Mouse (Mus musculus) liver, embryonic 14.5 days (tissue): ENCODE data around the gene Efna5. TPM values are rescaled to one million over a fixed set of nuclear protein-coding genes. Genes with fewer than 3 reads are reported as not detected.

Source experiments
- ATAC-seq: fragments of 200-750 bp; cut with Nextera tagmentation; 2 replicates; pipeline ENCODE4 v1.8.0; 2017; ENCODE audit warnings: moderate number of reproducible peaks, mild to moderate bottlenecking, moderate library complexity; ENCODE audit not compliant: insufficient read depth
- DNase-seq, 3 experiments: peaks; one replicate each; pipeline ENCODE4 v3.0.0-alpha.2; 2012 to 2013; ENCODE audit warnings: low read depth in 3 of 3, low spot score in 3 of 3
- H3K27ac ChIP-seq: fragments of 300-500 bp; sonication (generic); 2 replicates; pipeline ENCODE4 v1.5.1; 2014; ENCODE audit warnings: moderate library complexity, mild to moderate bottlenecking, control low read depth, inconsistent platforms
- H3K27me3 ChIP-seq: fragments of 300-500 bp; sonication (generic); 2 replicates; pipeline ENCODE4 v1.6.1; 2014; ENCODE audit warnings: mild to moderate bottlenecking, low read length, moderate library complexity; ENCODE audit not compliant: control insufficient read depth, insufficient read depth
- H3K36me3 ChIP-seq: fragments of 300-500 bp; sonication (generic); replicated peaks from 2 replicates; pipeline ENCODE4 v1.6.1; 2014; ENCODE audit warnings: low read depth; ENCODE audit not compliant: control insufficient read depth, insufficient read depth
- H3K4me1 ChIP-seq, 2 experiments: fragments of 200-500 bp in 1 of 2; fragments of 300-500 bp in 1 of 2; sonication (generic) in 1 of 2; replicated peaks; 2 replicates each; pipeline ENCODE4 v1.6.1; 2012 to 2014; ENCODE audit warnings: antibody characterized with exemption in 1 of 2, inconsistent platforms in 1 of 2, low read length in 1 of 2; ENCODE audit not compliant: control insufficient read depth in 2 of 2, insufficient read depth in 2 of 2
- H3K4me2 ChIP-seq: fragments of 300-500 bp; sonication (generic); 2 replicates; pipeline ENCODE4 v1.6.1; 2014; ENCODE audit warnings: low read depth, mild to moderate bottlenecking, control low read depth, moderate library complexity
- H3K4me3 ChIP-seq, 2 experiments: fragments of 200-500 bp in 1 of 2; fragments of 300-500 bp in 1 of 2; sonication (generic) in 1 of 2; 2 replicates each; pipeline ENCODE4 v1.5.1; 2012 to 2014; ENCODE audit warnings: low read depth in 2 of 2, low read length in 2 of 2, mild to moderate bottlenecking in 2 of 2, control low read depth in 1 of 2, inconsistent platforms in 1 of 2, moderate library complexity in 1 of 2; ENCODE audit not compliant: insufficient read depth in 1 of 2
- H3K9ac ChIP-seq: fragments of 300-500 bp; sonication (generic); replicated peaks from 2 replicates; pipeline ENCODE4 v1.6.1; 2014; ENCODE audit warnings: mild to moderate bottlenecking, control low read depth, moderate library complexity
- H3K9me3 ChIP-seq: fragments of 300-500 bp; sonication (generic); 2 replicates; pipeline ENCODE4 v1.6.1; 2016; ENCODE audit warnings: low read length, mixed read lengths; ENCODE audit not compliant: control insufficient read depth
- CTCF ChIP-seq: IDR thresholded peaks from 2 replicates; pipeline ENCODE4 v1.5.1; 2016; ENCODE audit warnings: antibody characterized with exemption, low read depth, control low read depth
- EP300 ChIP-seq: IDR thresholded peaks from 2 replicates; pipeline ENCODE4 v1.6.1; 2016; ENCODE audit warnings: antibody characterized with exemption, low read depth
- WGBS: fragments of 180-500 bp; shearing (Covaris S2); extraction: QIAGEN DNeasy Blood & Tissue Kit; methylation state at CpG from one replicate; pipeline ENCODE4 v1.1.7; 2014; ENCODE audit not compliant: insufficient replicate concordance; 5-methylcytosine and 5-hydroxymethylcytosine counted together
- polyA plus RNA-seq, 2 experiments: library from polyadenylated mRNA; depleted of rRNA in 1 of 2; stranded (reverse) in 1 of 2; unstranded in 1 of 2; fragments of >200 nt; fragmentation: Nextera tagmentation in 1 of 2; extraction: Ambion mirVana in 1 of 2; gene quantifications; 2 replicates each; pipeline versions ENCODE4 v1.2.1 to v1.2.3; 2012 to 2014

The Efna5 gene
- polyA plus RNA-seq, 2 experiments = 0.40 to 1.6 TPM

- H3K9me3 ChIP-seq = no peaks in the 10 kb centered on the region
- H3K27me3 ChIP-seq = no peaks in the 10 kb centered on the region
- WGBS = 14% methylated on average over 6 of the region's 6 CpGs
- no peaks in the 10 kb centered on the region for H3K36me3 ChIP-seq
- no peak overlapping the region for H3K27ac ChIP-seq
- no peak overlapping the region for H3K4me3 ChIP-seq
- TF ChIP-seq CTCF (no peak), EP300 (no peak)
- no peak for DNase-seq
- H3K9ac ChIP-seq = no peak overlapping the region
- no peak for ATAC-seq
- H3K4me2 ChIP-seq = no peak overlapping the region
- H3K4me1 ChIP-seq = no peaks in the 10 kb centered on the region
Observed at GRCm38 (mm10) chr17:62687369-62687768, 193.7 kb downstream of the Efna5 start.

DNA sequence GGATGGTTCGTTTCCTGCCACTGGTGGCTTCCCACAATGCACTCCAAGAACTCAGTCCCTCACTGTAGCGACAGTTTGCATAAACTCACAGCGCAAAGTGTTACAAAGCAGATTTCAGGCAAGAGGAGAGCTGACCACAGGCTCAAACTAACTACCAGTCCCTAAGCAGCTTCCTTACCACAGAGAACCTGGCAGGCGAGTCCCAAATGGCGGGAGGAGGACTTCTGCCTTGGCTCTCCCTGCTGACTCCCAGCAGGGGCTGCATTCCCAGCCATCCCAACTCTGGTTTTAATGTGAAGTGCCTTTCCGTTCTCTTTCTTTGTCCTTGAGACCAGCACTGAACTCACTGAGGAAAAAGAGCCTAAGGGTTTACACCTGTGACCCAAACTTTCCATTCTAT lies 195.9 kb downstream of the Efna5 start:
- Histone ChIP-seq H3K27ac (no peak overlapping the region), H3K4me1 (no peaks in the 10 kb centered on the region), H3K9me3 (no peaks in the 10 kb centered on the region), H3K27me3 (no peaks in the 10 kb centered on the region), H3K4me2 (no peak overlapping the region), H3K9ac (no peak overlapping the region), H3K36me3 (no peaks in the 10 kb centered on the region), H3K4me3 (no peak overlapping the region)
- ATAC-seq (no peak), DNase-seq (no peak)
- 41% methylated on average over 6 of the region's 6 CpGs for WGBS
- TF ChIP-seq CTCF = no peak
- TF ChIP-seq EP300 = no peak

DNA sequence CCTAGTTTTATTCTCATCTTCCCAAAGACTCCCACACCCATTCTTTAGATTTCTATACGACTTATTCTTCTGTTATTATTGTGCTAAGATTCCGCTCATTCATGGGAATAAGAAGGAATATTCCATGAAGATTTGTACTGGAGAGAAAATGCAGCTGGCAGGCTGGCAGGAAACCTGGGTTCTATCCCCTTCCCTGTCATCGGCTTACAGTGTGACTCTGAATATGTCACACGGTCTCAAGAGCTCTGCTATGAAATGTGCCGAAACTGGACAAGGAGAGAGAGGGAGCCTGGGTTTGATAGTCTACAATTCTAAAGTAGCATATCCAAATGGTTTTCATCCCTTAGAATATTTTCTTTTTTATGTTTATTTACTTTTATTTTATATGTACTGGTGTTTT lies 198.0 kb downstream of the Efna5 start:
- Histone ChIP-seq H3K4me1 (no peaks in the 10 kb centered on the region), H3K36me3 (no peaks in the 10 kb centered on the region), H3K4me3 (no peak overlapping the region), H3K9ac (no peak overlapping the region), H3K27ac (no peak overlapping the region), H3K4me2 (no peak overlapping the region), H3K9me3 (no peaks in the 10 kb centered on the region), H3K27me3 (no peaks in the 10 kb centered on the region)
- WGBS = 68% methylated on average over 5 of the region's 5 CpGs
- TF ChIP-seq CTCF = no peak
- TF ChIP-seq EP300 = no peak
- no peak for DNase-seq
- ATAC-seq = no peak

DNA sequence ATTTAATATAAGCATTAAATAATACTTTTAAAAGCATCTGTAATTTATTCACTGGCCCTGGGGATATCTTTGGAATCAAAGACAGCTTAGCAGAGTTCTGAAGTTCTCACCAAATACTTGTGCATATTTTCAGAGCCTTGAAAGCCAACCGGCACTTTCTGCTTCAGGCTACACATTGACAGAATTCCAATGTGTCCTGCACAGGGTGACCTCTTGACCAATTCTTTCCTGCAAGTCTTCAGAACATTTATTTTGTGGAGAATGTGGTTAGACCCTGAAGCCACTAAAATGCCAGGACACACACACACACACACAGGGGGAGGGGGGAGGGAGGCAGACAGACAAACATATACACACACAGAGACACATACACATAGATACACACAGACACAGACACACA lies 199.4 kb downstream of the Efna5 start:
- H3K27ac ChIP-seq = no peak overlapping the region
- no peaks in the 10 kb centered on the region for H3K36me3 ChIP-seq
- WGBS = 52% methylated on average over 1 of the region's 1 CpGs
- H3K9ac ChIP-seq = no peak overlapping the region
- no peaks in the 10 kb centered on the region for H3K9me3 ChIP-seq
- no peak overlapping the region for H3K4me3 ChIP-seq
- no peaks in the 10 kb centered on the region for H3K4me1 ChIP-seq
- TF ChIP-seq EP300 (no peak), CTCF (no peak)
- H3K4me2 ChIP-seq = no peak overlapping the region
- DNase-seq (no peak), ATAC-seq (no peak)
- no peaks in the 10 kb centered on the region for H3K27me3 ChIP-seq

DNA sequence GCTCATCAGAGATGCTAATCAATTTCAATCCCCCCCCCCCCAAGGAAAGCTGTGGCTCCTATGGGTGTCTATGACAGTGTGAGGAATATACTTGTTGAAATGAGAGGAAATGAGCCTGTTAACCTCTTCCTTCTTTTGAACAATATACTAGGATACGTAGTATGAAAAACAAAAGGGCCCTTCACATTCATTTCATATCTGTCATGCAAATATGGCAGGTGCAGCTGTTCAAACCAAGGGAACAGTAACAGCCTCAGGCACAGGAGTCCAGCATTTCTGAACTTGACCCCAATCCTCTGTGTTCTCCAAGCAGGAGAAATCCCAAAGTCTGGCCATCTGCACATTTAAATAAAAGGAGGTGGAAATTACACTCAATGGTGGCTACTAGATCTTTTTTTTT lies 200.4 kb downstream of the Efna5 start:
- H3K4me2 ChIP-seq = no peak overlapping the region
- no peak overlapping the region for H3K4me3 ChIP-seq
- H3K27me3 ChIP-seq = no peaks in the 10 kb centered on the region
- H3K27ac ChIP-seq = no peak overlapping the region
- no peaks in the 10 kb centered on the region for H3K9me3 ChIP-seq
- H3K4me1 ChIP-seq = no peaks in the 10 kb centered on the region
- no peak for ATAC-seq
- TF ChIP-seq CTCF (no peak), EP300 (no peak)
- no peak for DNase-seq
- H3K9ac ChIP-seq = no peak overlapping the region
- H3K36me3 ChIP-seq = no peaks in the 10 kb centered on the region
- 69% methylated on average over 1 of the region's 1 CpGs for WGBS

GRCm38 (mm10) chr17:62676832-62677231 lies 204.3 kb downstream of the Efna5 start:
- no peak overlapping the region for H3K4me2 ChIP-seq
- no peak for ATAC-seq
- H3K27me3 ChIP-seq = no peaks in the 10 kb centered on the region
- no peak for TF ChIP-seq CTCF
- H3K4me1 ChIP-seq = no peaks in the 10 kb centered on the region
- no peak for DNase-seq
- no peak overlapping the region for H3K9ac ChIP-seq
- H3K9me3 ChIP-seq = no peaks in the 10 kb centered on the region
- H3K36me3 ChIP-seq = no peaks in the 10 kb centered on the region
- H3K27ac ChIP-seq = no peak overlapping the region
- 67% methylated on average over 6 of the region's 6 CpGs for WGBS
- H3K4me3 ChIP-seq = no peak overlapping the region
